Mouse (Mus musculus): ENCODE measurements around the gene Slc6a1. TPM values are rescaled to one million over a fixed set of nuclear protein-coding genes. Genes with fewer than 3 reads are reported as not detected.
A peak's percentile ranks its signal among the peaks of the same experiment; 100 is the strongest.

Gene Slc6a1
- 0.61 and 1.4 TPM in 2 replicates for polyA plus RNA-seq (2012; rRNA removed)

DNA sequence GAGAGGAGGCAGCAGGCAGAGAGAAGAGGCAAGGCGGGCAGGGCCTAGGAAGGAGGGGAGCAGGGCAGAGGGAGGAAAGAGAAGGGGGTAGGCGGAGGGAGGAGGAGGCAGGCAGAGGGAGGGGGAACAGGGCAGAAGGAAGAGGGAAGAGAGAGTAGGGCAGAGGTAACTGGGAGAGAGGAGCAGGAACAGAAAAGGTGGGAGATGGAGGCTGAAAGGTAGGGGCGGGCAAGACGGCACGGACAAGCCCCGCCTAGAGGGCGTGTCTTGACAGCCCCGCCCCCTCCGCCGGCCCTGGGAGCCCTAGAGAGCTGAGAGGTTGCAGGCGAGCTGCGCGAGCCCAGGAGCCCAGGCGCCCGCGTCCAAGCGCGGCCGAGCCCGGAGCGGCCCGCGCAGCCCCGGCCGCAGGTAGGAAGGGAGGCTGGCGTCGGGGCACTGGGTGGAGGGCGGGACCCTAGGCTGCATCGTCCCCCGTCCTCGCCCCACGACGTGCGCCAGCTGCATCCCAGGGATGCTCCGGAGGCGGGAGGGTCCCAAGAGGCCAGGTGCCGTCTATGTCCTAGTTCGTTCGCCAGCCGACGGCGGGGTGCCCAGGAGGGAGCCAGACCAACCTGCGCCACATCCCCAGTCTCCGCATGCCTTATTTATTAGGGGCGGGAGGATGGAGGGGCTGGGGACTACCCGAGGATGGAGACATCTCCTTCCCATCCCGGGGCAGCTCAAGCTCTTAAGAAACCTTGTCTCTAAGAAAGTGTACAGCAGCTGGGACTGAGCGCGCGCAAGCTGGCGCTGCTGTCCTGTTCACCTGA is at the start of gene Slc6a1:
Gene Slc6a1 (plus strand): TSS at position 167 of the 809 bp plus-strand sequence.
- no peaks in the 10 kb centered on the region for H3K36me3 ChIP-seq (ENCODE audit: control insufficient read depth, insufficient read depth, low read length)
- no peak within 1 kb of the TSS for H3K4me3 ChIP-seq (ENCODE audit: extremely low read depth, insufficient read depth, insufficient read length)
- H3K27me3 ChIP-seq (ENCODE audit: control insufficient read depth, insufficient read depth, low read length): peaks cover 5% of the 10 kb centered on the region; the same call in 1 of the 2 replicates
- WGBS: 8% methylated on average over 51 of the region's 51 CpGs
- no peaks in the 10 kb centered on the region; the same call in 1 of the 2 replicates for H3K4me1 ChIP-seq (ENCODE audit: control insufficient read depth, insufficient read depth, insufficient read length)
- TF ChIP-seq CTCF (IDR thresholded peaks at IDR 0.05; ENCODE audit: extremely low read depth, insufficient read depth, insufficient read length, insufficient replicate concordance) (no peak), POLR2A (IDR thresholded peaks at IDR 0.05; ENCODE audit: low read depth, low read length) (no peak)
- H3K27ac ChIP-seq (ENCODE audit: insufficient read depth, low read length): no peak within 1 kb of the TSS
- no peak for DNase-seq (ENCODE audit: low read depth in 1 of 2, low spot score in 2 of 2)

DNA sequence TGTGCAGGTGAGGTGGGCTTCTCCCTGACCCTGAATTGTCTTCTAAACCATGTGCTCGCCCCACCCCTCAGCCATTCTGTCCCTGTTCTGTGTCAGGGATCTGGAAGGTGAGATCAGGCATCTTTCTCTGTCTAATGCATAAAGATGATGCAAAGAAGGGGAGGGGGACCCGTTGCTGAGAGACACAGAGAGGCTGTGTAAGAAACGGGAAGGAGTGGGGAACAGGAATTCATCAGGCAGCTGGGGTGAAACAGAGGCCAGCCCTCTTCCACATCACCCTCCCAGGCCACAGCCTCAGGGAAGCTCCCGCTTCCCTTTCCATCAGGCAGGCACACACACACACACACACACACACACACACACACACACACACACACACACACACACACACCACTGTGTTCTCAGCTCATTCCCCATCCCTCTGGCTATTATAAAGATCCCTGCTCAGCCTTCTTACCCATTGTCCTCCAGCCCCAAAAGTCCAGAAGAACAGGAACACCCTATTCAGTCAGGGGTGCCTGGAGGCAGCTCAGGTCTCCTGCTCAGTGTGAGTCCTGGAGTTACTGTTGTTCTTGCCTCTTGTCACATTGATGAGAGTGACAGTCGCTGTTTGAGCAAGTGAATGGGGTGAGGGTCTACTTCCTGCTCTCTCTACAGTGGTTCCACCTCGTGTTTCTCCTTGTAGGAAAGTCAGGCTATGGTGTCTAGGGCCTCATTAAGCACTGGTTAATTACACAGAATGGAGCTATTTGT is 43.4 kb upstream of the Slc6a1 start:
- Histone ChIP-seq H3K27ac (ENCODE audit: insufficient read depth, low read length) (no peak overlapping the region), H3K27me3 (ENCODE audit: control insufficient read depth, insufficient read depth, low read length) (no peaks in the 10 kb centered on the region), H3K36me3 (ENCODE audit: control insufficient read depth, insufficient read depth, low read length) (no peaks in the 10 kb centered on the region), H3K4me1 (ENCODE audit: control insufficient read depth, insufficient read depth, insufficient read length) (no peaks in the 10 kb centered on the region), H3K4me3 (ENCODE audit: extremely low read depth, insufficient read depth, insufficient read length) (no peak overlapping the region)
- no peak for TF ChIP-seq POLR2A (IDR thresholded peaks at IDR 0.05; ENCODE audit: low read depth, low read length)
- TF ChIP-seq CTCF (IDR thresholded peaks at IDR 0.05; ENCODE audit: extremely low read depth, insufficient read depth, insufficient read length, insufficient replicate concordance): no peak
- no peak for DNase-seq (ENCODE audit: low read depth in 1 of 2, low spot score in 2 of 2)
- WGBS: 43% methylated on average over 6 of the region's 6 CpGs

DNA sequence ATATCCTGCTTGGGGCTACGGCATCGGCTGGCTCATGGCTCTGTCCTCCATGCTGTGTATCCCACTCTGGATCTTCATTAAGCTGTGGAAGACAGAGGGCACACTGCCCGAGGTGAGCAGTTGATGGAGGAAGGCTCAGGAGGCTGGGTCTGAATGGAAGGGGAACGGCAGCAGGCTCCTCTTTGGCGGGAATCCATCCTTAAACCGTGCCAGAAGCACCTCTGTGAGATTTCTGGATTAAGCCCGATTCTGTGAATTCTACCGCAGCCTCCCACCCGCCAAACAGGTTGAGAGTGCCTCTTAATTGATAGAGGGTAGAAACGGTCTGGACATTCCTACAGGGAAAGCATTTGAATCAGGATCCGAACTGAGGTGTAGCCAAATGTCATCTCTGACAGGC is 36.8 kb upstream of the Slc6a1 start:
- no peak for DNase-seq (ENCODE audit: low read depth in 1 of 2, low spot score in 2 of 2)
- H3K4me1 ChIP-seq (ENCODE audit: control insufficient read depth, insufficient read depth, insufficient read length): no peaks in the 10 kb centered on the region
- H3K27me3 ChIP-seq (ENCODE audit: control insufficient read depth, insufficient read depth, low read length): no peaks in the 10 kb centered on the region
- H3K4me3 ChIP-seq (ENCODE audit: extremely low read depth, insufficient read depth, insufficient read length): no peak overlapping the region
- no peak for TF ChIP-seq POLR2A (IDR thresholded peaks at IDR 0.05; ENCODE audit: low read depth, low read length)
- no peak for TF ChIP-seq CTCF (IDR thresholded peaks at IDR 0.05; ENCODE audit: extremely low read depth, insufficient read depth, insufficient read length, insufficient replicate concordance)
- H3K27ac ChIP-seq (ENCODE audit: insufficient read depth, low read length): no peak overlapping the region
- 81% methylated on average over 11 of the region's 11 CpGs for WGBS
- no peaks in the 10 kb centered on the region for H3K36me3 ChIP-seq (ENCODE audit: control insufficient read depth, insufficient read depth, low read length)

DNA sequence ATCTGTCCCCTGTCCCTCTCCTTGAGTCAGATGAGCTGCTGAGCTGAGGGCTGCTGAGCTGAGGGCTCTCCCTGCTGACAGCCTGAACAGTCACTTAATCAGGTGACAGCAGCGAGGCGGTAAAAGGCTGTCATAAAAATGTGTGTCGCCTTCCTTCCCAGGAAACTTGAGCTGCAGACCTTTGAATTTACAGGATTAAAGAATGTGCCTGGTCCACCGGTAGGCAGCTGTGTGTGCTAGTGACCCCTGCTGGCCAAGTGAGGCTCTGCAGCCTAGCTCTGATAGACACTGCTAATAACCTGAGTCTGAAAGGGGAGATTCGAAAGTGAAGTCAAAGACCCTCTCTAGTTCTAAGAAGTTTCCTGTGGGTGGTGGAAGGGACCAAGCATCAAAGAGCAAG is 32.1 kb upstream of the Slc6a1 start:
- Histone ChIP-seq H3K27ac (ENCODE audit: insufficient read depth, low read length) (no peak overlapping the region), H3K36me3 (ENCODE audit: control insufficient read depth, insufficient read depth, low read length) (no peaks in the 10 kb centered on the region), H3K4me3 (ENCODE audit: extremely low read depth, insufficient read depth, insufficient read length) (no peak overlapping the region), H3K27me3 (ENCODE audit: control insufficient read depth, insufficient read depth, low read length) (no peaks in the 10 kb centered on the region), H3K4me1 (ENCODE audit: control insufficient read depth, insufficient read depth, insufficient read length) (no peaks in the 10 kb centered on the region)
- peak in 1 of 2 experiments; percentile 47 for DNase-seq (ENCODE audit: low read depth in 1 of 2, low spot score in 2 of 2)
- TF ChIP-seq CTCF (IDR thresholded peaks at IDR 0.05; ENCODE audit: extremely low read depth, insufficient read depth, insufficient read length, insufficient replicate concordance) (peak; percentile 79; the same call in 1 of the 2 replicates), POLR2A (IDR thresholded peaks at IDR 0.05; ENCODE audit: low read depth, low read length) (no peak)
- WGBS: 10% methylated on average over 5 of the region's 5 CpGs

DNA sequence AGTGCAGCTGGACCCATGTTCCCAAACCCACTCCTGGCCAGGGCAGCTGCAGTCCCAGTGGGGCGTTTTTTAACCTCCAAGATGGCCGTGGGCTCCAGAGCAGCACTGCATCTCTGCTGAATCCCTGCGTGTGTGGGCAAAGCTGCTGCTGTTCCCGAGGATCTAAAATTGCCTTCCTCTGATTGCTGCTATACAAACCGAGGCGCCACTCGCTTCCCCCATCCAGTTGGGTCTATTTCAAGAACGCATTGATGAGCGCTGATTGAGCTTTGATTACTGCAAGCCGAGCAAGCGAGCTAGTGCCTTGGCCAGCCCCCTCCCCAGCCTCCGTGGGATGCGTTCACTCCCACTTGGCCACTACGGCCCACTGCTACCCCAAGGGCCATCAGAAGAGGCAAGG is 27.5 kb upstream of the Slc6a1 start:
- H3K27ac ChIP-seq (ENCODE audit: insufficient read depth, low read length): no peak overlapping the region
- no peaks in the 10 kb centered on the region for H3K27me3 ChIP-seq (ENCODE audit: control insufficient read depth, insufficient read depth, low read length)
- no peaks in the 10 kb centered on the region for H3K36me3 ChIP-seq (ENCODE audit: control insufficient read depth, insufficient read depth, low read length)
- H3K4me1 ChIP-seq (ENCODE audit: control insufficient read depth, insufficient read depth, insufficient read length): no peaks in the 10 kb centered on the region
- no peak for DNase-seq (ENCODE audit: low read depth in 1 of 2, low spot score in 2 of 2)
- TF ChIP-seq CTCF (IDR thresholded peaks at IDR 0.05; ENCODE audit: extremely low read depth, insufficient read depth, insufficient read length, insufficient replicate concordance): no peak
- TF ChIP-seq POLR2A (IDR thresholded peaks at IDR 0.05; ENCODE audit: low read depth, low read length): no peak
- no peak overlapping the region for H3K4me3 ChIP-seq (ENCODE audit: extremely low read depth, insufficient read depth, insufficient read length)
- 80% methylated on average over 14 of the region's 14 CpGs for WGBS

DNA sequence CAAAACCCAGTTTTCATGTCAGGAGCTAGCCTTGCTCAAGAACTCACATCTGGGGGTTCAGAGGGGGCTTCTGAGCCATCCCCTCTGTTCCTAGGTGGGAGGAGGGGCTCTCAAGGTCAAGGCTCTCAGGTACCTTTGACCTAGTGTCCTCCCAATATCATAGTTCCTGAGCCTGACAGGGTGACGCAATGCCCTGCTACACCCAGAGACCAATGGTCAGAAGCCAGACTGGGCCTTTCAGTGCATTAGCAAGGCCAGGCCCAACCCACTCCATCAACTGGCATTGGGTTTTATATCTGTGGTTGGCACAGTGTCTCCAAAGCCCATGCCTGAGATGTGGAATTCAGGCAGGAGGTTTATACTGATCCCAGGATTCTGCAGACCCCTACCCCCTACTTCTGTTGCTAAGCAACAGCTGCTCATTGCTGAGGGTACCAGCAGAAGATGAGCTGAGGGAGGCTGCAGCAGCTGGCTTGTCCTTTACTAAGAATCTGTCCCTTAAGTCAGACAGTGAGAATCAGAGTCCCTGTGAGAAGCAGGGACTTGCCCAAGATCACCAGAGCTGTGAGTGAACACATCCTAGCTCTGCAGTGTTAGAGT is 24.6 kb upstream of the Slc6a1 start:
- no peaks in the 10 kb centered on the region for H3K4me1 ChIP-seq (ENCODE audit: control insufficient read depth, insufficient read depth, insufficient read length)
- H3K4me3 ChIP-seq (ENCODE audit: extremely low read depth, insufficient read depth, insufficient read length): no peak overlapping the region
- H3K27ac ChIP-seq (ENCODE audit: insufficient read depth, low read length): peak overlapping the region; percentile 28; the same call in 1 of the 2 replicates
- no peaks in the 10 kb centered on the region for H3K36me3 ChIP-seq (ENCODE audit: control insufficient read depth, insufficient read depth, low read length)
- 84% methylated on average over 1 of the region's 1 CpGs for WGBS
- TF ChIP-seq CTCF (IDR thresholded peaks at IDR 0.05; ENCODE audit: extremely low read depth, insufficient read depth, insufficient read length, insufficient replicate concordance) (no peak), POLR2A (IDR thresholded peaks at IDR 0.05; ENCODE audit: low read depth, low read length) (no peak)
- no peak for DNase-seq (ENCODE audit: low read depth in 1 of 2, low spot score in 2 of 2)
- no peaks in the 10 kb centered on the region for H3K27me3 ChIP-seq (ENCODE audit: control insufficient read depth, insufficient read depth, low read length)

Measured in spleen, adult 2 months (tissue).